Mouse (Mus musculus) myocyte (in vitro differentiated cells): ENCODE measurements around the gene H2al1g.

Source experiments
- MAX ChIP-seq: IDR thresholded peaks from one replicate; pipeline ENCODE4 v1.6.1; 2011; ENCODE audit warnings: low read depth, mild to moderate bottlenecking, control low read depth
- MYOG ChIP-seq, 3 experiments: IDR thresholded peaks; one replicate each; pipeline ENCODE4 v1.6.1; 2011; ENCODE audit warnings: control low read depth in 2 of 3, low read depth in 2 of 3, mild to moderate bottlenecking in 2 of 3; ENCODE audit not compliant: insufficient read length in 2 of 3, control insufficient read depth in 1 of 3, insufficient read depth in 1 of 3
- POLR2A ChIP-seq: IDR thresholded peaks from one replicate; pipeline ENCODE4 v1.6.1; 2011; ENCODE audit warnings: low read depth, mild to moderate bottlenecking, control low read depth, moderate library complexity; ENCODE audit not compliant: insufficient read length

- no peak for TF ChIP-seq POLR2A
- no peak for TF ChIP-seq MAX
- no peak for TF ChIP-seq MYOG (IDR thresholded peaks at IDR 0.05; ENCODE audit: control insufficient read depth in 1 of 3, insufficient read depth in 1 of 3, insufficient read length in 2 of 3, low read depth in 2 of 3)
Observed at GRCm38 (mm10) chrX:11363890-11364289, 45.8 kb downstream of the H2al1g start.
